Mouse (Mus musculus) adrenal gland, postnatal 14 days (tissue): ENCODE data around the gene Bcorl1. TPM values are rescaled to one million over a fixed set of nuclear protein-coding genes. Genes with fewer than 3 reads are reported as not detected.
"Not testable (repeated sequence)": the region's sequence is repeated elsewhere in the genome, so short reads cannot be mapped to it uniquely, and the experiment has no call there.

Experiments used
- DNase-seq: peaks from one replicate; pipeline ENCODE4 v3.0.0; 2021; ENCODE audit warnings: mixed read lengths
- total RNA-seq: library from RNA; stranded (reverse); gene quantifications from 2 replicates; pipeline ENCODE4 v1.2.3, GENCODE M21; 2021

The Bcorl1 gene
- total RNA-seq, 1 experiment from 2014 or later, result 10.1 TPM

GRCm38 (mm10) chrX:48389380-48389779 is 48.2 kb downstream of the Bcorl1 start:
- DNase-seq, result no peak

GRCm38 (mm10) chrX:48399994-48400393 is 58.8 kb downstream of the Bcorl1 start:
- DNase-seq, result no peak

- DNase-seq, result no peak
Measured at GRCm38 (mm10) chrX:48405141-48405540, 64.0 kb downstream of the Bcorl1 start.

- DNase-seq, result peak; percentile 93
Measured at GRCm38 (mm10) chrX:48409611-48410387, 68.6 kb downstream of the Bcorl1 start.

- no peak for DNase-seq
Measured at GRCm38 (mm10) chrX:48410388-48410776, 69.2 kb downstream of the Bcorl1 start.

- DNase-seq, result no peak
Measured at GRCm38 (mm10) chrX:48412629-48413028, 71.5 kb downstream of the Bcorl1 start.

- no peak for DNase-seq
Measured at GRCm38 (mm10) chrX:48414291-48414690, 73.1 kb downstream of the Bcorl1 start.

- no peak for DNase-seq
Measured at GRCm38 (mm10) chrX:48418417-48418816, 77.3 kb downstream of the Bcorl1 start.

- DNase-seq, result peak; percentile 81
Measured at GRCm38 (mm10) chrX:48422986-48423385, 81.8 kb downstream of the Bcorl1 start.

GRCm38 (mm10) chrX:48423671-48424070 is 82.5 kb downstream of the Bcorl1 start:
- peak; percentile 42 for DNase-seq

- peak; percentile 57 for DNase-seq
Measured at GRCm38 (mm10) chrX:48424583-48424982, 83.4 kb downstream of the Bcorl1 start.

GRCm38 (mm10) chrX:48425280-48425679 is 84.1 kb downstream of the Bcorl1 start:
- peak; percentile 23 for DNase-seq

- DNase-seq, result peak; percentile 41
Measured at GRCm38 (mm10) chrX:48428241-48428640, 87.1 kb downstream of the Bcorl1 start.

- DNase-seq, result no peak
Measured at GRCm38 (mm10) chrX:48428642-48429041, 87.5 kb downstream of the Bcorl1 start.

- DNase-seq, result no peak
Measured at GRCm38 (mm10) chrX:48429100-48429499, 87.9 kb downstream of the Bcorl1 start.

GRCm38 (mm10) chrX:48429538-48429937 is 88.4 kb downstream of the Bcorl1 start:
- DNase-seq, result peak; percentile 31

GRCm38 (mm10) chrX:48432599-48433526 is 91.7 kb downstream of the Bcorl1 start:
- no peak for DNase-seq

GRCm38 (mm10) chrX:48433527-48433899 is 92.4 kb downstream of the Bcorl1 start:
- peak; percentile 60 for DNase-seq

- peak; percentile 36 for DNase-seq
Measured at GRCm38 (mm10) chrX:48434251-48434650, 93.1 kb downstream of the Bcorl1 start.

GRCm38 (mm10) chrX:48435477-48435900 is 94.3 kb downstream of the Bcorl1 start:
- DNase-seq, result peak; percentile 31

GRCm38 (mm10) chrX:48436082-48436481 is 94.9 kb downstream of the Bcorl1 start:
- not testable (repeated sequence) for DNase-seq

- peak; percentile 43 for DNase-seq
Measured at GRCm38 (mm10) chrX:48439036-48439435, 97.9 kb downstream of the Bcorl1 start.

GRCm38 (mm10) chrX:48441548-48441947 is 100.4 kb downstream of the Bcorl1 start:
- DNase-seq, result no peak
